Mouse (Mus musculus) hindbrain, embryonic 11.5 days (tissue): ENCODE measurements around the gene Art4. TPM values are rescaled to one million over a fixed set of nuclear protein-coding genes. Genes with fewer than 3 reads are reported as not detected.
A peak's percentile ranks its signal among the peaks of the same experiment; 100 is the strongest.

Experiments
- ATAC-seq: fragments of 200-750 bp; cut with Nextera tagmentation; 2 replicates; pipeline ENCODE4 v1.8.0; 2017; ENCODE audit warnings: mild to moderate bottlenecking, moderate TSS enrichment, moderate library complexity; ENCODE audit not compliant: low FRiP score
- DNase-seq: peaks from one replicate; pipeline ENCODE4 v3.0.0-alpha.2; 2015; ENCODE audit warnings: low spot score
- H3K27ac ChIP-seq: fragments of 300-500 bp; sonication (generic); 2 replicates; pipeline ENCODE4 v1.5.1; 2014; ENCODE audit warnings: mild to moderate bottlenecking, low read depth, low read length
- H3K27me3 ChIP-seq: fragments of 300-500 bp; sonication (generic); 2 replicates; pipeline ENCODE4 v1.6.1; 2014; ENCODE audit warnings: mild to moderate bottlenecking, low read length, moderate library complexity, mixed read lengths; ENCODE audit not compliant: control insufficient read depth, insufficient read depth
- H3K36me3 ChIP-seq: fragments of 300-500 bp; sonication (generic); 2 replicates; pipeline ENCODE4 v1.6.1; 2014; ENCODE audit warnings: mild to moderate bottlenecking, low read length, moderate library complexity, mixed read lengths; ENCODE audit not compliant: control insufficient read depth, insufficient read depth
- H3K4me1 ChIP-seq: fragments of 300-500 bp; sonication (generic); replicated peaks from 2 replicates; pipeline ENCODE4 v1.6.1; 2014; ENCODE audit warnings: low read length, mixed read lengths; ENCODE audit not compliant: control insufficient read depth, insufficient read depth
- H3K4me2 ChIP-seq: fragments of 300-500 bp; sonication (generic); replicated peaks from 2 replicates; pipeline ENCODE4 v1.6.1; 2014; ENCODE audit warnings: mild to moderate bottlenecking, low read depth, low read length
- H3K4me3 ChIP-seq: fragments of 300-500 bp; sonication (generic); 2 replicates; pipeline ENCODE4 v1.5.1; 2014; ENCODE audit warnings: low read depth, low read length
- H3K9ac ChIP-seq: fragments of 300-500 bp; sonication (generic); 2 replicates; pipeline ENCODE4 v1.6.1; 2014; ENCODE audit warnings: low read depth, low read length
- H3K9me3 ChIP-seq: fragments of 300-500 bp; sonication (generic); 2 replicates; pipeline ENCODE4 v1.6.1; 2016; ENCODE audit warnings: low read length; ENCODE audit not compliant: control insufficient read depth
- WGBS: fragments of 180-500 bp; shearing (Covaris S2); extraction: QIAGEN DNeasy Blood & Tissue Kit; methylation state at CpG from one replicate; pipeline ENCODE4 v1.1.7; 2014; 5-methylcytosine and 5-hydroxymethylcytosine counted together
- polyA plus RNA-seq: library from polyadenylated mRNA; unstranded; fragments of >200 nt; fragmentation: Nextera tagmentation; extraction: Ambion mirVana; gene quantifications from 2 replicates; pipeline ENCODE4 v1.2.1, GENCODE M21; 2014

The Art4 gene
- polyA plus RNA-seq, 1 experiment from 2014 or later, result 0.90 TPM

GRCm38 (mm10) chr6:136847790-136848189 is 9.7 kb downstream of the Art4 start:
- Histone ChIP-seq H3K9ac (no peak overlapping the region), H3K4me1 (no peaks in the 10 kb centered on the region), H3K4me3 (no peak overlapping the region), H3K36me3 (no peaks in the 10 kb centered on the region), H3K4me2 (no peak overlapping the region), H3K27ac (no peak overlapping the region), H3K9me3 (no peaks in the 10 kb centered on the region), H3K27me3 (no peaks in the 10 kb centered on the region)
- 28% methylated on average over 2 of the region's 2 CpGs for WGBS
- DNase-seq (peak; percentile 62), ATAC-seq (no peak)

- Histone ChIP-seq H3K36me3 (no peaks in the 10 kb centered on the region), H3K4me1 (no peaks in the 10 kb centered on the region), H3K9me3 (no peaks in the 10 kb centered on the region), H3K27ac (no peak overlapping the region), H3K27me3 (no peaks in the 10 kb centered on the region), H3K4me2 (no peak overlapping the region), H3K9ac (no peak overlapping the region), H3K4me3 (no peak overlapping the region)
- WGBS, result 89% methylated on average over 3 of the region's 3 CpGs
- DNase-seq, result no peak
- ATAC-seq, result no peak
Measured at GRCm38 (mm10) chr6:136847267-136847666, 10.3 kb downstream of the Art4 start.

- Histone ChIP-seq H3K36me3 (no peaks in the 10 kb centered on the region), H3K4me2 (no peak overlapping the region), H3K4me1 (no peaks in the 10 kb centered on the region), H3K27ac (no peak overlapping the region), H3K9me3 (no peaks in the 10 kb centered on the region), H3K9ac (no peak overlapping the region), H3K4me3 (no peak overlapping the region), H3K27me3 (no peaks in the 10 kb centered on the region)
- 68% methylated on average over 5 of the region's 5 CpGs for WGBS
- ATAC-seq (no peak), DNase-seq (no peak)
Measured at GRCm38 (mm10) chr6:136845706-136846480, 11.6 kb downstream of the Art4 start.

- H3K4me3 ChIP-seq, result no peak overlapping the region
- H3K9me3 ChIP-seq, result no peaks in the 10 kb centered on the region
- 54% methylated on average over 2 of the region's 2 CpGs for WGBS
- H3K36me3 ChIP-seq, result no peaks in the 10 kb centered on the region
- no peak overlapping the region for H3K27ac ChIP-seq
- DNase-seq (no peak), ATAC-seq (no peak)
- no peaks in the 10 kb centered on the region for H3K27me3 ChIP-seq
- H3K9ac ChIP-seq, result no peak overlapping the region
- no peaks in the 10 kb centered on the region for H3K4me1 ChIP-seq
- no peak overlapping the region for H3K4me2 ChIP-seq
Measured at GRCm38 (mm10) chr6:136844903-136845302, 12.6 kb downstream of the Art4 start.

GRCm38 (mm10) chr6:136837323-136837722 is 20.2 kb downstream of the Art4 start:
- Histone ChIP-seq H3K4me3 (no peak overlapping the region), H3K4me1 (no peaks in the 10 kb centered on the region), H3K36me3 (no peaks in the 10 kb centered on the region), H3K27ac (no peak overlapping the region), H3K4me2 (no peak overlapping the region), H3K27me3 (no peaks in the 10 kb centered on the region), H3K9ac (no peak overlapping the region), H3K9me3 (no peaks in the 10 kb centered on the region)
- DNase-seq, result no peak
- 90% methylated on average over 3 of the region's 3 CpGs for WGBS
- no peak for ATAC-seq

GRCm38 (mm10) chr6:136835352-136835751 is 22.2 kb downstream of the Art4 start, which contains the start of gene Smco3:
TSS of gene Smco3 (minus strand) at chr6:136835452.
- ATAC-seq (no peak), DNase-seq (no peak)
- no peak within 1 kb of the TSS for H3K27ac ChIP-seq
- H3K4me2 ChIP-seq, result no peak within 1 kb of the TSS
- H3K9ac ChIP-seq, result no peak within 1 kb of the TSS
- no peaks in the 10 kb centered on the region for H3K9me3 ChIP-seq
- H3K4me1 ChIP-seq, result no peaks in the 10 kb centered on the region
- 68% methylated on average over 4 of the region's 4 CpGs for WGBS
- no peaks in the 10 kb centered on the region for H3K27me3 ChIP-seq
- H3K36me3 ChIP-seq, result no peaks in the 10 kb centered on the region
- no peak within 1 kb of the TSS for H3K4me3 ChIP-seq

GRCm38 (mm10) chr6:136831712-136832111 is 25.8 kb downstream of the Art4 start:
- Histone ChIP-seq H3K4me3 (no peak overlapping the region), H3K4me1 (no peaks in the 10 kb centered on the region), H3K27ac (no peak overlapping the region), H3K36me3 (no peaks in the 10 kb centered on the region), H3K9ac (no peak overlapping the region), H3K9me3 (no peaks in the 10 kb centered on the region), H3K4me2 (no peak overlapping the region), H3K27me3 (no peaks in the 10 kb centered on the region)
- 84% methylated on average over 5 of the region's 5 CpGs for WGBS
- ATAC-seq (no peak), DNase-seq (no peak)

GRCm38 (mm10) chr6:136828681-136829080 is 28.9 kb downstream of the Art4 start:
- Histone ChIP-seq H3K27me3 (no peaks in the 10 kb centered on the region), H3K4me1 (no peaks in the 10 kb centered on the region), H3K4me2 (peak overlapping the region; percentile 52), H3K36me3 (no peaks in the 10 kb centered on the region), H3K27ac (peak overlapping the region; percentile 65; the same call in 1 of the 2 replicates), H3K4me3 (peak overlapping the region; percentile 100), H3K9me3 (no peaks in the 10 kb centered on the region), H3K9ac (peak overlapping the region; percentile 71)
- DNase-seq (peak; percentile 15), ATAC-seq (0 out of 2 replicates have a peak, but pooled peaks have one; percentile 6)
- WGBS, result 37% methylated on average over 4 of the region's 4 CpGs
